Mouse (Mus musculus) forebrain, embryonic 13.5 days (tissue): ENCODE measurements at regions not wholly inside any gene's neighbourhood (a gene's known extent, or its start where the extent isn't known, plus 50 kb on each side); places are given as distances from the start of the nearest gene placed in this dataset.

Experiments
- ATAC-seq: fragments of 200-750 bp; cut with Nextera tagmentation; 2 replicates; pipeline ENCODE4 v1.8.0; 2017
- H3K27ac ChIP-seq: fragments of 300-500 bp; sonication (generic); 2 replicates; pipeline ENCODE4 v1.5.1; 2015; ENCODE audit warnings: inconsistent platforms, mild to moderate bottlenecking, moderate library complexity
- H3K27me3 ChIP-seq: fragments of 300-500 bp; sonication (generic); 2 replicates; pipeline ENCODE4 v1.6.1; 2015; ENCODE audit warnings: mild to moderate bottlenecking, inconsistent platforms
- H3K36me3 ChIP-seq: fragments of 300-500 bp; sonication (generic); 2 replicates; pipeline ENCODE4 v1.6.1; 2015; ENCODE audit warnings: mild to moderate bottlenecking, inconsistent platforms; ENCODE audit not compliant: poor library complexity, severe bottlenecking
- H3K4me1 ChIP-seq: fragments of 300-500 bp; sonication (generic); 2 replicates; pipeline ENCODE4 v1.6.1; 2015; ENCODE audit warnings: inconsistent platforms
- H3K4me2 ChIP-seq: fragments of 300-500 bp; sonication (generic); 2 replicates; pipeline ENCODE4 v1.6.1; 2015; ENCODE audit warnings: inconsistent platforms, mild to moderate bottlenecking, moderate library complexity
- H3K4me3 ChIP-seq: fragments of 300-500 bp; sonication (generic); 2 replicates; pipeline ENCODE4 v1.5.1; 2015; ENCODE audit warnings: mild to moderate bottlenecking, inconsistent platforms
- H3K9ac ChIP-seq: fragments of 300-500 bp; sonication (generic); 2 replicates; pipeline ENCODE4 v1.6.1; 2015; ENCODE audit warnings: mild to moderate bottlenecking, inconsistent platforms
- H3K9me3 ChIP-seq: fragments of 300-500 bp; sonication (generic); replicated peaks from 2 replicates; pipeline ENCODE4 v1.6.1; 2016; ENCODE audit warnings: inconsistent platforms
- WGBS: fragments of 180-500 bp; shearing (Covaris S2); methylation state at CpG from one replicate; pipeline ENCODE4 v1.1.7; 2015; 5-methylcytosine and 5-hydroxymethylcytosine counted together

DNA sequence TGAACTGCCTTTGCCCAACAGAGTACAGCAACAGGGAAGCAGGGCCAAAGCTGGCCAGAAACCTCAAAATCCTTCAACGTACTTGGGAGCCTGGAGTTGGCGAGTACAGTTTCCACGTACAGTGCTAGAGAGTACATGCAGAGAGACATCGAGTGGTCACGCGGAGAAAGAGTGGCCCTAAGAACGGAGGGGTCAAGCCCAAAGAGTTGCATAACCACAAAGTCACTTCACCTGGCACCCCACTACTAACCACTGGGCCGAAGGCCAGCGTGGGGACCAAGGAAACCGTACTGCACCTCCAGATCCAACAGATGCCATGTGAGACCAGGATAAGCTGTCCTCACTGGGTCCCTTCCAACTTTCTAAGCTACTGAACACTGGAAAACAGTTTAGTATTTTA, 56.2 kb upstream of the Ephb1 start:
- peaks cover 4% of the 10 kb centered on the region for H3K4me1 ChIP-seq
- no peak overlapping the region for H3K27ac ChIP-seq
- ATAC-seq, result no peak
- no peaks in the 10 kb centered on the region for H3K27me3 ChIP-seq
- no peak overlapping the region for H3K9ac ChIP-seq
- no peak overlapping the region for H3K4me3 ChIP-seq
- H3K4me2 ChIP-seq, result no peak overlapping the region
- WGBS, result 93% methylated on average over 10 of the region's 10 CpGs
- H3K9me3 ChIP-seq, result no peaks in the 10 kb centered on the region
- no peaks in the 10 kb centered on the region for H3K36me3 ChIP-seq

GRCm38 (mm10) chr9:102406017-102406416, 51.5 kb upstream of the Ephb1 start:
- H3K9ac ChIP-seq, result no peak overlapping the region
- peaks cover 14% of the 10 kb centered on the region for H3K4me1 ChIP-seq
- H3K27ac ChIP-seq, result no peak overlapping the region
- ATAC-seq, result no peak
- H3K9me3 ChIP-seq, result no peaks in the 10 kb centered on the region
- peaks cover 12% of the 10 kb centered on the region; the same call in 1 of the 2 replicates for H3K27me3 ChIP-seq
- no peaks in the 10 kb centered on the region for H3K36me3 ChIP-seq
- 54% methylated on average over 8 of the region's 8 CpGs for WGBS
- no peak overlapping the region for H3K4me3 ChIP-seq
- no peak overlapping the region for H3K4me2 ChIP-seq
